Mouse (Mus musculus) frontal cortex, adult 2 months (tissue): ENCODE measurements around the gene Pou6f1. TPM values are rescaled to one million over a fixed set of nuclear protein-coding genes. Genes with fewer than 3 reads are reported as not detected.
"Not testable (repeated sequence)": the region's sequence is repeated elsewhere in the genome, so short reads cannot be mapped to it uniquely, and the experiment has no call there.

Experiments
- DNase-seq, 2 experiments: peaks; one replicate each; pipeline ENCODE4 v3.0.0; 2022; ENCODE audit warnings: low spot score in 1 of 2; ENCODE audit errors: extremely low spot score in 1 of 2
- polyA plus RNA-seq: library from polyadenylated mRNA; depleted of rRNA; stranded (reverse); fragments of >200 nt; gene quantifications from 2 replicates; pipeline ENCODE4 v1.2.3, GENCODE M21; 2012

Gene Pou6f1
- polyA plus RNA-seq, 1 experiment: 101 TPM

GRCm38 (mm10) chr15:100621671-100622070, 21.9 kb upstream of the Pou6f1 start:
- not testable (repeated sequence) for DNase-seq

GRCm38 (mm10) chr15:100619200-100619599, 19.4 kb upstream of the Pou6f1 start:
- no peak for DNase-seq

DNA sequence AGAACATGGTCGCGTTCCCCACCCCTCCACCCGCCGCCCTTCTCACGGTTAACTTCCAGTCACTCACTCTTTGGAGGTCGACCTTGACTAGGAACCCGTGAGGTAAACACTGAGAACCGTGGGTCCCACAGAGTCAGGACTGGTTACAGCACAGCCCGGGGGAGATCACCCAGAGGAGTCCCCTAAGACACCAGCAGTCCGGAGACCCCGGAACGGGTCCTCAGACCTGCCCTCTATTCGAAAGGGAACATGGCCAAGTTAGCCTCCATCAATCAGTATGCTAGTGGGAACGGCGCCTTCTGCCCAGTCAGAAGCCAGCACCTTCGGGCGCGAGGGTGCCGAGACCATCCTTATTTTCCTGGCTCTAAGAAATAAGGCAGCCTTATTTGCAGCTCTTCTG, 16.4 kb upstream of the Pou6f1 start:
- DNase-seq: no peak

- DNase-seq: peak; percentile 55 to 87
These were observed 16.0 kb upstream of the Pou6f1 start for GRCm38 (mm10) chr15:100615825-100616220.

DNA sequence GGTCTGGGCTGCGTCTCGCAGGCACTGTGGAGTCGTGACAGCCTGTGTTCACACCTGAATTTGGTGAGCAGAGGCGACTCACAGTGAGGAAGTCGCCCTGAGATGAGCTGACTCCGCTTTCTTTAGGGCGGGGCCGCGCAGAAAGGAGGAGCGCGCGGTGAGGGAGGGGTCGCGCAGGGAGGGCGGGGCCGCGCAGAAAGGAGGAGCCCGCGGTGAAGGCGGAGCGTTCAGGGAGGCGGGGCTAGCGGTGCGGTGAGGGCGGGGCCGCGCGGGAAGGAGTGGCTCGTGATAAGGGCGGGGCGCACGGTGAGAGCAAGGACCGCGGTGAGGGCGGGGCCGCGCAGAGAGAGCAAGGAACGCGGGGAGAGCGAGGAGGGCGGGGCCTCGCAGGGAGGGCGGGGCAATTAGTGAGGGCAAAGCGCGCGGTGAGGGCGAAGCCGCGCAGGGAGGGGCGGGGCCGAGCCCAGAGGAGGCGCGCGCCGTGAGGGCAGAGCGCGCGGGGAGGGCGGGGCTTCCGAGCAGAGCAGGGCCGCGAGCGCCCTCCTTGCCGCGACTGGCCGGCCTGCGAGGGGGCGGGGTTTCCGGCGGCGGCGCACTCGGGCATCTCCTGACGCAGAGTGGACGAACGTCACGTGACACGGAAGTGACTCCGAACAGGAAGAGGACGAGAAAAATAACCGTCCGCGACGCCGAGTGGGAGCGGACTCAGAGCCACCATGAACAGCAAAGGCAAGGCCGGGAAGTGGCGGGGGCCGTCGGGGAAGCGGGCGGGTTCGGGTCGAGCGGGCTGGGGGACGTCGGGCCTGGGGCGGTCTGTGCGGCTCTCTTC, 15.4 kb upstream of the Pou6f1 start, which contains the start of gene Dazap2:
Dazap2 (plus strand) TSS at position 354 of the 829 bp plus-strand sequence.
- peak; percentile 95 to 98 for DNase-seq

DNA sequence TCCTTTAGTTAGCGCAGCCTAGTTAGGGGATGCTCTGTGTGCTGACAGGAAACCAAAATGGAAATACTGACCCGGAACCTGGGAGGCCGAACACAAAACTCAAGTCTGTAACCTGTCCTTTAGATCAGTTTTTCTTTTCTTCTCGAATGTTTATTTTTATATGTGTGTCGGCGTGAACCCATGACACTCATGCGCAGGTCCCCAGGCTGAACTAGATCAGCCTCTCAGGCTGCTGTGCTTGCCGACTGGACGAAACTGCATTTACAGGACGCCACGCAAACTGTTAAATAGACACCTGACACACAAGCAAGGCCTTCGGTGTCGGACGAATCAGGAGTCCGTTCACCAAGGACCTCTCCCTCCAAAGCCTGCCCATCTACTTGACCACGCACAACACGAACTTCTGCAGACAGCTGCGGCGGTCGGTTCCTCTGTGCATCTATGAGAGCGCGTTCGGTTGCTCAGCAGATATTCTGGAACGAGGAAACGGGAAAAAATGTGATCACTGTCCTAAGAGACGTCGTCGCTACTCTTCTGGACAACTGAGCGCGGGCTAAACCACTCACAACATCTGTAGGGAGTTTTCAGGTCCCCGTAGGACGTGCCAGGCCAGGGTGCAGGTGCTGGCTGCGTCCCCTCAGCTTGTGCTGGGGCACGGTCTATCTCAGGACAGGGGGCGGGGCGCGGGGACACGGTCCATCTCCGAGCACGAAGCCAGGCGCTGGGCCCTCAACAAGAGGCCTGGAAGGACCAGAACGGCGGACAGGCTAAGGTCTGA, 14.6 kb upstream of the Pou6f1 start:
- DNase-seq: peak in 1 of 2 experiments; percentile 35

DNA sequence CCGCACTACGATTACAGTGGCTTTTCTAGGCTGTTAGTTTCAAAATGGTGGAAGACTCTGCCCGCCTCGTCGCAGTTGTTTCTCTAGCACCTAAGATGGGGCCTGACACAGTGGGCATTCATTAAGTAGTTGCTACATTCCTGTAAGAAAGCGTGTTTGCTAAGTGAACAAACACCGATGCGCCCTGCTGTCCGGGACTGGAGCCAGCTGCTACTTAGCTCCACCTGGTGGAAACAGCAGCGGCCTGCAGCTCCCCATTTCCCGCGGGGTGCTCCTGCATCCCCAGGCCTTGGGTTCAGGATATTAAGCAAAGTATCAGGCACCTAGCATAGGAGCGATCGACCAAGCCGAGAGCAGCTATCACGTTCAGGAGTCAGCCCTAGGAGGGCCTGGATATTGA, 13.8 kb upstream of the Pou6f1 start:
- peak; percentile 36 to 83 for DNase-seq

- DNase-seq: no peak
These were observed 12.6 kb upstream of the Pou6f1 start for GRCm38 (mm10) chr15:100612432-100612831.

GRCm38 (mm10) chr15:100611951-100612350, 12.2 kb upstream of the Pou6f1 start:
- DNase-seq: no peak

- not testable (repeated sequence) for DNase-seq
These were observed 6.9 kb upstream of the Pou6f1 start for GRCm38 (mm10) chr15:100606677-100607076.

GRCm38 (mm10) chr15:100601669-100602068, 1.9 kb upstream of the Pou6f1 start:
- DNase-seq: no peak

DNA sequence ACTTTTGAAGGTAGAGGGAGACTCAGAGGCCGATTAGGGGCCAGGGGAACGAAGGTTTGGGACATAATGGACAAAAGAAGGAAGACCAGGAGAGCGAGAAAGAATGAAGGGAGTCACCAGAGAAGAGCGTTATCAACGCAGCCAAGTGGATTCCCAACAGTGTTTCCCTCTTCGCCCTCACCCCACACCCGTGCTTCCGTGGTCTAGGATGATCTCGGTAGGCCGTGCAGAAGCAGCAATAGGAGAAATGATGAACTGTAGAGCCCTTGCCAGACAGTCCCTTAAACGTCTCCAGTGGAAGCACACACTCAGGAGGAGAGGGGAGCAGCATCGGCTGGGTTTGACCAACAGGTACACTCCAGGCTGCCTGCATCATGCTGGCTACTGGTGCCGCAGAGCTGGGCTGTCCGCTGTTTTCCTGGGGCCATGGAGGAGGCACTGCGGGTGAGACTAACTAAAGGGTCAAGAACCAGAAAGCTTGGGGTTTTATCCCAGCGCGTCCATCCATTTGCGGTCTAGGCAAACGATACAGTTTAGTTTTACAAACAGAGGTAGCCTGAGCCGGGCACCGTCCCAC, 1.0 kb upstream of the Pou6f1 start:
- no peak for DNase-seq

DNA sequence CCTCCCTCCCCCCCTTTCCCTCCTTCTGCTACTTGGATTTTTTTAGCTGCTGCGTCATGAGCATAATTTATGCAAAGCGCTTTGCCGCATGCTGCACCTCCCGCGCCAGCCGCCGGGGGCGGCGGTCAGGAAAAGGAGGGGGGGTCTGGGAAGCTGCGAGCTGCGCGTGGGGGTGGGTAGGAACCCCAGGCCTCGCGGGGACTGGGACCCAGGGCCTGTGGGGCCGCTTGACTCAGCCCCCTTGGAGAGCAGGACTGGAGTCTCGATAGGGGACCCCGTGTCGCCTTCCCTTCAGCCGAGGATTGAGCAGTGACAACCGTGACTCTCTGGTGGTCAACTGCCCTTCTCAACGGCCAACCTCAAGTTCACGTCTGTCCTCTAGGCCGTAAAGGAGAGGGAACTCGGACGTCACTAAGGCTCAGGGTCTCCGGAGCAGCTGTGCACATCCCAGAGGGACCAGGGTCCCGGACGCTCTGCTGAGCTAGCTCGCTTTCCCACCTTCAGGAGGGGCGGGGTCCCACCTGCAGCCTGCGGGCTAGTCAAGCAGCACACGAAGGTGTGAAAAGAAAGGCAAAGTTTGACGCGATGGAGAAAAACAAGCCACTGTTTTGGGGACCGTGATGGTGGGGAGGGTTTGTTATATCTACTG, 387 bp upstream of the Pou6f1 start:
- DNase-seq: peak; percentile 48 to 82

DNA sequence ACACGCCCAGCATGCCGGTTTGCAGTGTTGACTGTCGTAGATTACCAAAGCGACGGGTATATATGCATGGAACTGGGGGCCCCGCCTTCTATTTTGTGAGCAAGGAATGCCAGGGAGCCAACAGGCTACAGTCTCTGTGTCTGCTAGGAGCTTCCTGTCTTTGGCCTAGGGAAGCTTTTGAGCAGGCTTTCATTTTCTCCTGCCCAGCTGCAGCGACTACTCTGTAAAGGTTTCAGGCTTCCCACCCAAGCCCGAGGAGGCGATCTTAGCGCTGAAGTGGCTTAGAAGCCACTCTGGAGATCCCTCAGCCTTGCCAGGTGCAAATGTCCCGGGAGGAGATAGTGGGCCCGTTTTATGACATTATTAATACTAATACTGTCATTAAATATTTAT, 905 bp downstream of the Pou6f1 start:
- DNase-seq: peak in 1 of 2 experiments; percentile 56

DNA sequence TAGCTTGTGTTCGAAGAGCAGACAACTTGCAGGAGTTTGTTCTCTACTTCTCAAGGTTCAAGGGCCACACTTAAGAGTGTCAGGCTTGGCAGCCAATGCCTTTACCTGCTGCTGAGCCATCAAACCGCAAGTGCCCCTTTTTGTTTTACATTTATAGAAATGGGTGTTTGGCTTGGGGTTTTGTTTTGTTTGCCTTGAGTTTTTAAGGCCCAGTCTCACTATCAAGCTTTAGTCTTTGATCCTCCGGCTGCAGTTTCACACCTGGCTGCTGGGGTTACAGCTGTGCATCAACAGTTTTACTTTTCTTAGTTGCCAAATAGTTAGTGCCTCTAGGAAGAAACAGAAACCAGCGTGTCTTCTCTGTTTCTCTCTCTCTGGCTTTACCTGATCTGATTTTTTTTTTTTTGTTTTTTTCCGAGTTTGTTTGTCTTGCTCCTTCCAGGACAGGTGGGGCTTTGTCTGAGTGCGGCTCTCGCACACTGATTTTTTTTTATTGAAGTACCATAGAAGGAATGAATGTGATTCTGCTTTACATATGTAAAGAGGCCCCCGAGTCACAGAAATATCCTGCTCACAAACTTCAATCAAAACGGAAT, 1.4 kb downstream of the Pou6f1 start:
- no peak for DNase-seq

- DNase-seq: no peak
These were observed 7.0 kb downstream of the Pou6f1 start for GRCm38 (mm10) chr15:100592817-100593216.

GRCm38 (mm10) chr15:100590436-100590835, 9.3 kb downstream of the Pou6f1 start:
- no peak for DNase-seq

GRCm38 (mm10) chr15:100588297-100588696, 11.5 kb downstream of the Pou6f1 start:
- no peak for DNase-seq

GRCm38 (mm10) chr15:100587166-100587565, 12.6 kb downstream of the Pou6f1 start:
- no peak for DNase-seq

DNA sequence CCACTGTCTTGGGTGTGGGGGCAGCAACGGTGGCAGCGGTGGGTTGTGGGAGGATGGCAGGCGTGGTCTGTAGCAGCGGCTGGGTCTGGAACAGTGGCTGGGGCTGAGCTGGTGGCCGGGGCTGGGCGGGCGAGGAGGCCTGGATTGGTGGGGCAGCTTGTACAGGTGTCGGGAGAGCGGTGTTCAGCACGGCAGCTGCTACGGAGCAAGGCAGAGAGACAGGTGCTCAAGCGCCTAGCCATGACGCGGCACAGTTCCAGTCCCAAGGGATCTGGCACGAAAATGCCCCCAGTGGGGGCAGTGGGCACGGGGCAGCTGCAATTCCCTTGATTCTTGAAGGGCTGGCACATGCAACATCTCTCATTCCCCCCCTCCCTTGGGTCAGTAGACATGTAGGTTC, 13.9 kb downstream of the Pou6f1 start:
- DNase-seq: no peak
